Mouse (Mus musculus) central nervous system, embryonic 11.5 days (tissue): ENCODE data around the gene Slc5a4b. TPM values are rescaled to one million over a fixed set of nuclear protein-coding genes. Genes with fewer than 3 reads are reported as not detected.

ENCODE experiments used
- polyA plus RNA-seq: library from polyadenylated mRNA; depleted of rRNA; stranded (reverse); fragments of >200 nt; gene quantifications from 2 replicates; pipeline ENCODE4 v1.2.3, GENCODE M21; 2012; rRNA removed

Slc5a4b gene
- not detected in 2 replicates for polyA plus RNA-seq

DNA sequence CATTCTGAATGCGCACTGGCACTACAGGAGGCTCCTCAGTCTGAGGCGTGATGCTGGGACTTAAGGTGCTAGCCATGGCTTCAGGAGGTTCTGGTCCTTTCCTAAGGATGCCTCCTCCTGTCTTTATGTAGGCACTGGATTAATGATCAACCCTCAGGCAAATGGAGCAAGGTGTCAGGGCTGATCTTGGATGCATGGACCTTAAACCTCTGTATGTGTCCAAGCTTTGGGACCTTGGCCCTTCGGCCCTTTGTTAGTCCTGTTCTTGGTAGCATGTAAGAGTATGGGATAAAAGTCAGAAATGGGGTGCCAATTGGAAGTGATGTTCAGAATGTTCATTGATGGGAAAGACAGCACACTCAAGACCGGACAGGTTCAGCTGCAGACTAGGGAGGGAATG is at the start of gene Slc5a4b:
Slc5a4b (minus strand) TSS at position 101 of the 400 bp plus-strand sequence.

DNA sequence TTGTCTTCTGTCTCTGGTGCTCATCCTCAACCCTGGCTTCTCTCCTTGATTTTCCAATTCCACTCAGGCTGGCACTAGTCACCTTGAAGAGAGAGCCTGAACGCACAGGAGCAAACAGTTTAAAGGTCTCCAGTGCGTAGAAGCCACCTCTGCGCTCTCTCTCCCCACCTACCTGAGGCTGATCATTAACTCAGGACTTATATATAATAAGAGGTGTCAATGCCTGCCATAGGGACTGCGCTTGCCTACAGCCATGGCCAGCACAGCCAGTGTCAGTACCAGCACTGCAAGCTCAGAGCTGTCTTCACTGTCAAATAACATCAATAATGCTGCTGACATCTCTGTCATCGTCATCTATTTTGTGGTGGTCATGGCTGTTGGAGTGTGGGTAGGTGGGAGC is 36.5 kb upstream of the Slc5a4b start, which contains the start of gene Slc5a4a:
Slc5a4a (plus strand) TSS at position 174 of the 400 bp plus-strand sequence.

DNA sequence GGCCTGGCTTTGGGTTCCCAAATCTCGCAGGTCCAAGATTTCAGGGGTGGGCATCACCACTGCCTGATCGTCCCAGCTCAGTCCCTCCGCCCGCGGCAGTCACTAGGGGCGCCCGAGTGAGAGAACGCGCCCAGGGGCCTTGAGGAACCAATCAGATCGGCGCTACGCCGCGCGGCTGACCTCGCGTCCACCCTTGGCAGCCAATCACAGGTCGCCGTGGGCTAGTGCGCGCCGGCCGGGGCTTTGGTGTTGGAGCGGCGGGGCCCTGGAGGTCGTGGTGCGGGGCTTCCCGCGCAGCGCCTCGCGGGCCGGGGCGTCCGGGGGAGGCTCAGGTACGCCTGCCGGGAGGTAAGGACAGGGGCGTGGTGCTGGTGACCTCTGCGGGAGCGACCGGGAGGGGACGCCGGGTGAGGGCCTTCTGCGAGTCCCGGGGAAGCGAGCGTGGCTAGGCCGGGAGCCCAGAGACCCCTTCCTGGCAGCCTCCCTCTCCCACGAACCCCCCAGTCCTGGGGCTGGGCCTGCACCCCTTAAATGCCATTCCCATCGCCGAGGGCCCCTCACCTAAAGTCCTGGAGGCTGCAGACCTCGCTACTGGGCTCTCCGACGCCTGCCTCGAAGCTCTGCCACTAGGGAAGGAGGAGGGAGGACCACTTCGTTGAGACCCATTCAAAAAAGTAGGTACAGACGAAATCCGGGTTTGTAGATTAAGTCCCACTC is 78.2 kb downstream of the Slc5a4b start, which contains the start of gene Zfp280b:
Zfp280b (plus strand) TSS at position 249 of the 717 bp plus-strand sequence.

Other genes with a start within 250 kb of the Slc5a4b start
- 2.4 and 3.3 TPM in 2 replicates for gene Derl3, start 217.5 kb downstream of the Slc5a4b start, polyA plus RNA-seq
- gene Smarcb1, start 189.3 kb downstream of the Slc5a4b start, polyA plus RNA-seq = 136 TPM in 2 replicates
- gene Chchd10, start 177.8 kb downstream of the Slc5a4b start, polyA plus RNA-seq = 14.2 and 18.3 TPM in 2 replicates
- 36.9 and 51.5 TPM in 2 replicates for gene Mmp11, start 174.5 kb downstream of the Slc5a4b start, polyA plus RNA-seq
- gene Gm867, start 170.3 kb downstream of the Slc5a4b start, polyA plus RNA-seq = 0.59 and 1.6 TPM in 2 replicates
- not detected in 2 replicates for gene Vpreb3, start 167.9 kb downstream of the Slc5a4b start, polyA plus RNA-seq
- gene Gm5134, start 156.4 kb downstream of the Slc5a4b start, polyA plus RNA-seq = 0.05 and 0.11 TPM in 2 replicates
- 17.7 and 20.8 TPM in 2 replicates for gene Zfp280b, start 78.3 kb downstream of the Slc5a4b start, polyA plus RNA-seq
- 0.02 and 0.04 TPM in 2 replicates for gene Slc5a4a, start 36.5 kb upstream of the Slc5a4b start, polyA plus RNA-seq
- 79.5 and 102 TPM in 2 replicates for gene Prmt2, start 126.9 kb upstream of the Slc5a4b start, polyA plus RNA-seq
- gene S100b, start 142.9 kb upstream of the Slc5a4b start, polyA plus RNA-seq = 0.29 and 0.58 TPM in 2 replicates
- 22.3 and 31.7 TPM in 2 replicates for gene Dip2a, start 234.3 kb upstream of the Slc5a4b start, polyA plus RNA-seq